Mouse (Mus musculus) cerebellum, adult 2 months (tissue): Measurements from ENCODE around the gene Gabrg3.

Experiments
- CTCF ChIP-seq: fragments of 200-500 bp; IDR thresholded peaks from 2 replicates; pipeline ENCODE4 v1.5.1; 2011; ENCODE audit warnings: low read depth, mild to moderate bottlenecking, control low read depth, low read length, moderate library complexity, borderline replicate concordance; ENCODE audit not compliant: insufficient read depth
- POLR2A ChIP-seq: fragments of 200-500 bp; IDR thresholded peaks from 2 replicates; pipeline ENCODE4 v1.6.1; 2011; ENCODE audit warnings: low read length, control low read depth, borderline replicate concordance; ENCODE audit not compliant: insufficient read depth

- TF ChIP-seq CTCF (no peak), POLR2A (no peak)
Measured at GRCm38 (mm10) chr7:57412896-57413295, 25.9 kb upstream of the Gabrg3 start.
